8 mouse cellular contexts compared by ENCODE assay signal in the genomic region with DNA sequence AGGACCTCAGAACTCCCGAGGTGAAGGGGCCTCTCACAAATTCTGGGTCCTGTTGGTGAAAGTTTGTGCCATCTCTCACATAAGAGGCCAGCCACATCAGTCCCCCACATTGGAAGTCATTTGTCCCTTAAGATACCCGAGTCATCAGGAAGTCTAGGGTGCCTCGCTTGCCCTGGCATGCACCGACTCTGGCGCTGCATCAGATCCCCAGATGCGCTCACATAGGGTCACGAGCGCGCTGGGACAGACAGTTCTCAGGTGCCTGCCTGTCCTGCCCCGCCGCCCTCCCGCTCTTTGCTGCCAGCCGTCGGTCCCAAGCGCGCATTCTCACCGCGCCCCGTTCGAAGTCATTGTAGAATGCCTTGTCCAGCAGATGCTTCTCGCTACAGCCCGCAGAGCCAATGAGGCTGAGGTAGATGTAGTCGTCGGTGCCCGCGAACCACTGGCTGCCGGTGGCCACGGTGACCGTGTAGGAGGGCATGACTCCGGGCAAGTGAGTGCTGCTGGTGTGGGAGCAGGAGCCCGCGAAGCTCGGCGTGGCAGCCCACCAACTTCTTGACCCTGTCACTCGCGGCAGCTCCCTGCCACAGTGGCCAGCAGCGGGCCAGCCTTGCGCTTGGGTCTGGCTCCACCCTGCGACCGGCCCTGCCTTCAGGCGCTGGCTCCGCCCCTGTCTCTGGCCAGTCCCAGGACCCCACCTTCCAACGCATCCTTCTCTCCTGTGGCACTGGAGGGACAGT. TPM values are rescaled to one million over a fixed set of nuclear protein-coding genes. Genes with fewer than 3 reads are reported as not detected.
DNase-seq lines count a peak whose midpoint lies in the region; ATAC-seq and TF ChIP-seq lines count a peak whose summit lies in the region.

A gene (minus strand): TSS at position 635 of the 740 bp plus-strand sequence.

- peak; percentile 46; the same call in 1 of the 2 replicates for ATAC-seq in hindbrain, embryonic 12.5 days (ENCODE audit: low FRiP score)
- peak; percentile 47; the same call in 1 of the 2 replicates for ATAC-seq in liver, embryonic 14.5 days (ENCODE audit: insufficient read depth)
- peak; percentile 85 for ATAC-seq in neural tube, embryonic 11.5 days (ENCODE audit: insufficient read depth, low FRiP score, low TSS enrichment)

- H3K4me3 ChIP-seq in hindbrain, embryonic 12.5 days: peak within 1 kb of the TSS; percentile 40
- H3K4me3 ChIP-seq in liver, embryonic 14.5 days (ENCODE audit: insufficient read depth in 1 of 2, low read depth in 2 of 2, low read length in 2 of 2): peak within 1 kb of the TSS; percentile 21 to 37
- H3K4me3 ChIP-seq in neural tube, embryonic 11.5 days (ENCODE audit: low read depth, low read length): peak within 1 kb of the TSS; percentile 33

- no peaks in the 10 kb centered on the region for H3K36me3 ChIP-seq in hindbrain, embryonic 12.5 days
- no peaks in the 10 kb centered on the region for H3K36me3 ChIP-seq in liver, embryonic 14.5 days (replicated peaks; ENCODE audit: control insufficient read depth, insufficient read depth, low read depth)
- no peaks in the 10 kb centered on the region for H3K36me3 ChIP-seq in neural tube, embryonic 11.5 days (ENCODE audit: control insufficient read depth, insufficient read depth, low read length)

- peak within 1 kb of the TSS; percentile 49; the same call in 1 of the 2 replicates for H3K9ac ChIP-seq in hindbrain, embryonic 12.5 days
- no peak within 1 kb of the TSS; the same call in 1 of the 2 replicates for H3K9ac ChIP-seq in liver, embryonic 14.5 days (replicated peaks)
- peak within 1 kb of the TSS; percentile 39; the same call in 1 of the 2 replicates for H3K9ac ChIP-seq in neural tube, embryonic 11.5 days (ENCODE audit: low read length)

- H3K9me3 ChIP-seq in hindbrain, embryonic 12.5 days (replicated peaks): no peaks in the 10 kb centered on the region
- no peaks in the 10 kb centered on the region for H3K9me3 ChIP-seq in liver, embryonic 14.5 days (ENCODE audit: control insufficient read depth, low read length)
- H3K9me3 ChIP-seq in neural tube, embryonic 11.5 days (ENCODE audit: control insufficient read depth, low read length): no peaks in the 10 kb centered on the region

- H3K4me1 ChIP-seq in hindbrain, embryonic 12.5 days: peaks cover 8% of the 10 kb centered on the region
- peaks cover 0 to 17% of the 10 kb centered on the region in 2 experiments; a peak in 3 of 4 replicates for H3K4me1 ChIP-seq in liver, embryonic 14.5 days (replicated peaks; ENCODE audit: control insufficient read depth in 2 of 2, insufficient read depth in 2 of 2, low read length in 1 of 2)
- peaks cover 5% of the 10 kb centered on the region; the same call in 1 of the 2 replicates for H3K4me1 ChIP-seq in neural tube, embryonic 11.5 days (ENCODE audit: control insufficient read depth, insufficient read depth, low read length)

- TF ChIP-seq CTCF in liver, embryonic 14.5 days (IDR thresholded peaks at IDR 0.05; ENCODE audit: low read depth): peak; percentile 37

- H3K4me2 ChIP-seq in hindbrain, embryonic 12.5 days (replicated peaks): peak within 1 kb of the TSS; percentile 75
- H3K4me2 ChIP-seq in liver, embryonic 14.5 days (ENCODE audit: low read depth): peak within 1 kb of the TSS; percentile 63
- peak within 1 kb of the TSS; percentile 82 for H3K4me2 ChIP-seq in neural tube, embryonic 11.5 days (ENCODE audit: low read depth)

- 3% methylated on average over 43 of the region's 43 CpGs for WGBS in hindbrain, embryonic 12.5 days
- WGBS in liver, embryonic 14.5 days (ENCODE audit: insufficient replicate concordance): under 1% methylated on average over 43 of the region's 43 CpGs
- 4% methylated on average over 43 of the region's 43 CpGs for WGBS in neural tube, embryonic 11.5 days

- H3K27ac ChIP-seq in hindbrain, embryonic 12.5 days: no peak within 1 kb of the TSS
- no peak within 1 kb of the TSS for H3K27ac ChIP-seq in liver, embryonic 14.5 days
- no peak within 1 kb of the TSS for H3K27ac ChIP-seq in neural tube, embryonic 11.5 days (ENCODE audit: low read depth, low read length)

- DNase-seq in adrenal gland, adult (ENCODE audit: inconsistent age in 2 of 2, low spot score in 1 of 2): peak; percentile 14 to 42
- no peak for DNase-seq in adrenal gland, postnatal 4 days (ENCODE audit: low spot score in 2 of 2)
- DNase-seq in adrenal gland, postnatal 36 days: peak; percentile 36 to 43
- peak; percentile 12 for DNase-seq in gastrocnemius, adult 18-20 months (ENCODE audit: low spot score)
- DNase-seq in liver, embryonic 14.5 days (ENCODE audit: low read depth in 3 of 3, low spot score in 3 of 3): no peak
- peak; percentile 60 for DNase-seq in neural tube, embryonic 11.5 days (ENCODE audit: low spot score)
- no peak for DNase-seq in T-cell, adult 2 months (ENCODE audit: low spot score)

- no peak for TF ChIP-seq EP300 in liver, embryonic 14.5 days (IDR thresholded peaks at IDR 0.05; ENCODE audit: low read depth)

- peaks cover 32% of the 10 kb centered on the region for H3K27me3 ChIP-seq in hindbrain, embryonic 12.5 days
- H3K27me3 ChIP-seq in liver, embryonic 14.5 days (ENCODE audit: control insufficient read depth, insufficient read depth, low read length): peaks cover 11% of the 10 kb centered on the region
- H3K27me3 ChIP-seq in neural tube, embryonic 11.5 days (ENCODE audit: control insufficient read depth, insufficient read depth, low read length): 0 out of 2 replicates have a peak, but pooled peaks cover 6% of the 10 kb centered on the region

RNA-seq across cellular contexts. Expression of the gene that starts here (rescaled TPM):
- 1 to 10 TPM; 1.1 to 3.5 TPM for total RNA-seq in adrenal gland, postnatal 4 days (2021)
- 1 to 10 TPM; 1.4 to 1.8 TPM for total RNA-seq in adrenal gland, postnatal 36 days (2021)
- 1 to 10 TPM in 1 of 2 experiments, under 1 TPM in 1; 0.88 to 1.2 TPM for total RNA-seq in gastrocnemius, adult 18-20 months (2021)
- 1.0 and 1.2 TPM in 2 replicates for polyA plus RNA-seq in hindbrain, embryonic 12.5 days (2016; fragmentation: Nextera tagmentation; extraction: Ambion mirVana)
- 0.81 and 1.6 TPM in 2 replicates for polyA plus RNA-seq in liver, embryonic 14.5 days (2012; rRNA removed)
- polyA plus RNA-seq in liver, embryonic 14.5 days (2014; fragmentation: Nextera tagmentation; extraction: Ambion mirVana): 1.8 and 2.4 TPM in 2 replicates
- polyA plus RNA-seq in neural tube, embryonic 11.5 days (2014; fragmentation: Nextera tagmentation; extraction: Ambion mirVana): 1.0 and 2.3 TPM in 2 replicates

Comparison
In these comparisons a context has a peak if more than half of its experiments do, and no peak if none do; other contexts are left out.
1. DNase-seq: peak in adrenal gland, adult (2 of 2), adrenal gland, postnatal 36 days (2 of 2), gastrocnemius, adult 18-20 months (single experiment) and neural tube, embryonic 11.5 days (single experiment); none in adrenal gland, postnatal 4 days (0 of 2), liver, embryonic 14.5 days (0 of 3) and T-cell, adult 2 months (single experiment).
2. Peak in every context shown above with its lines, with median percentiles within 50 percentile points of each other: ATAC-seq, H3K4me2 ChIP-seq and H3K4me3 ChIP-seq.